Mouse (Mus musculus) Muller cell, postnatal 12 days (primary cell): ENCODE data around the gene Nxph4.
A peak's percentile ranks its signal among the peaks of the same experiment; 100 is the strongest.

Experiments
- DNase-seq: peaks from one replicate; pipeline ENCODE4 v3.0.0-alpha.2; 2015; ENCODE audit errors: inconsistent ontology term

Nxph4 gene

DNA sequence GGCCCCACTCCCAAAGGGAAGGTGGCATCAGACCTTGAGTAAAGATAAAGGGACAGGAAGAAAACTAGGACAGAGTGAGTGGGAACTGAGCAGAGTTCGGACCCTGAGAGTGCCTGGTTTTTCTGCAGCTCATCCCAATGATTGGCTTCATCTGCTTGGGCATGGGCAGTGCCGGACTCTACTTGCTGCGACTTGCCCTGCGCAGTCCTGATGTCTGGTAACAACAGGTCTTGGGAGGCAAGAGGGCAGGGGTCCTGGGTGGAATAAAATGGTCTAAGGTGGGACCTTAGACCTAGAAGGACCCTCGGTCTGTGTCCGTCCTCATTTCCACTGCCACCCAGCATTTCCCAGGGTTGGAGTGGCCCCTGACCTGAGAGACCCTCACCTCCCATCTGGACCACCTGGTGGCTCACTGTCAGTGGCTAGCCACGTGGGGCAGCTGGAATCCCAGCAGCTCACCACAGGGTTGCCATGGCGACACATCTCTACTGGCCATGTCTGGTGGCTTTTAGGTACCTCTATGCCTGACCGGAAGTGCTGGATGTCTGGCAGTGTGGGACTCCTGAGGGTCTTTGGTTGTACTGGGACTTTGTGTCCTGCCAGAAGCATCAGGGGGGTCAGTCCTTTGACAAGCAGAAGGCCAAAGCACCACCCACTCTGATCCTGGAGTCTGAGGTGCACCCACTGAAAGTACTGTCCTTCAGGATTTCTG, 18.9 kb downstream of the Nxph4 start:
- no peak for DNase-seq

DNA sequence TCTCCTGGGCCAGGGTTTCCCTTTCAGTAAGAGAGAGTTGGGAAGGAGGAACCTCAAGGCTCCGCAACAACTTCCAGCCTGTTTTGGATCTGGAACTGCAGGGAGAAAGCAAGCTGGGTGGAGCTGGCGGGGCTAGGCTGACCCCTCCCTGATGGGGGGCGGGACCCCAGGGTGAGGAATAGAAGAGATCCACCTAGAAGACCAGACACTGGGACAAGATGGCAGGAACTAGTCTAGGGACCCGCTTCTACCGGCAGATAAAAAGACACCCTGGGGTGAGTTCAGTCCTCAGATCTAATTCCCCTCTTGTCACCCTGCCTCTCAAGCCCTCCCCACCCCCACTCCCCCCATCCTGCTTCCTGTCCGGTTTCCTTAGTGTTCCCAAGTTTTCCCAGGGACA, 19.6 kb downstream of the Nxph4 start, which contains the start of gene Ndufa4l2:
Gene Ndufa4l2, plus strand, starts transcription at position 204 of the 400 bp plus-strand sequence.
- no peak for DNase-seq

DNA sequence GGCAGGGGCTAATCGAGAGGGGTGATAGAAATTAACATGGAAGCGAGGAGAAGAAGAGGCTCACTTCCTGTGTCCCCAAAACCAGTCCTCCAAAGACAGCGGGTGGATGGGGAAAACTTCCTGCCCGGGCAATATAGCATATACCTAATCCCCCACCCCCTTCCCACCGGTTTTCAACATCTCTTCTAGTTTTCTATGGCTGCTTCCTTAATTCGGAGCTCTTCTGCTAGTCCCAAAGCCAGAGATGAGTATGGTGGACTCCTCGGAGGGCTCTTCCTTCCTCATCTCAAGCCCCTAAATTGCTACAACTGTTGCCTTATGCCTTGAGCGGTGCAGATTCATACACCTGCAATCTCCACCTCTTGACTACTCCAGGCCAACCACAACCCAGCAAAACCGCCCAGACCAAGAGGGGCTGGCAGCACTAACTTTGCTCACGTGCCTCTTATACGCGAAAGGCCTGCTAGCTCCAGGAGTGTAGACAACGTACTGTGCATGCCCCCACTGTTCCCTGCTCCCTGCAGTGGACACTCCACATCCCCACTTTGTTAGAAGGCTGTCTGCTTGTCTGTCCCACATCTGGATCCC, 20.2 kb downstream of the Nxph4 start:
- DNase-seq, result no peak

DNA sequence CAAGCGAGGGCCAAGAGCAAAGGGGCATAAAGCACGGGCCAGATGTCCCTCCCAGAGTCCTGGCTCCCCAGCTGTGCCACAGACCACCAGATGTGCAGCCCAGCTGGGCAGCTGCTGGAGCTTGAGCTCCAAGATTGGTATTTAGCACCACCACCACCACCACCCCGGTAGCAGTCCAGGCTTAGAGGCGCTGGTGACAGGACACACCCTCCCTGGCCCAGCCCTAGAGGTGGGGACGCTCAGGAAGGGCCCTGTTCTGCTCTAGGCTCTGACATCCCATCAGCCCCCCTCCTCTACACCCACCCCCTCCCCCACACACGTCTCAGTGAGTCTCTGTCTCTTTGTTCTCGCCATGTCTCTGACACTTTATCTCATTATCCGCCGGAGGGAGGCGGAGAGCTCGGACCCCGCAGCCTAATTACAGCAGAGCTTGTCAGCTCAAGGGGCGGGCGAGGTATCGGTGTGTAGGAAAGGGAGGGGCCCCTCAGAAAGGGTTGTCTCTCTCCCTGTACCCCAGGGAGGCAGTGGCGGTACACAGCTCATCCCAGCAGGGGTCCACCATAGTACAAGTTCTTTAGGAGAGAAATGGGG, 20.8 kb downstream of the Nxph4 start:
- no peak for DNase-seq

DNA sequence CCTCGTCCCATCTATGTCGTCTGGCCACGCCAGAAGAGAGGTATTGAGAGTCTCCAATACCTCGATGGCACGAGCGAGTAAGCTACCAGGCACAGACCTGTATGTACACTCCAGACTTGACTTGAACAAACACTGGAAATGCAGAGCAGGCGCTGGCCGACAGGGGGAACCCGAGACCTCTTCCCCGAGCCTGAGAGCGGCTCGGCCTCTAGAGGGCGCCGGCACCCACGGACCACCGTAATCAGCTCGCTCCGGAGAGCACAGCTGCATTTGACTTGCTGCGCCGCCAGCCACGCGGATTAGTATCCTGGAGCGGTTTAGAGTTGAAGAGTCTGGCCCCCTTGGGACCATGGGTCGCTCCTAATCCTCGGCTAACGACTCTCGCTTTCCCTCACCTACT, 21.5 kb downstream of the Nxph4 start:
- DNase-seq, result peak; percentile 92

DNA sequence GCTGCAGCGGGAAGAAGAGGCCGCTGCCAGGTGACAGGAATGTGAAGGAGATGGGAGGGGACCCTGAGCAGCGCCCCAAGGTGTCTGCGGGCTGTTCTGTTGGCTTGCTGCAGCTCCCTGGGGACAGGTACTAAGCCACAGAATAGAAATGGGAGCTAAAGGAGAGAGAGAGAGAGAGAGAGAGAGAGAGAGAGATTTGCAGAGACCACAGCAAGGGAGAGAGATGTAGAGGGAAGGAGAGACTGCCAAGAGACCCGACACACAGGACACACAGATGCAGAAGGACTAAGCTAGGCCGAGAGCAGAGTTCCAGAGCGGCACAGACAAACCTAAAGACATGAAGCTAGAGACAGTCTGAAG, 22.1 kb downstream of the Nxph4 start:
- no peak for DNase-seq

DNA sequence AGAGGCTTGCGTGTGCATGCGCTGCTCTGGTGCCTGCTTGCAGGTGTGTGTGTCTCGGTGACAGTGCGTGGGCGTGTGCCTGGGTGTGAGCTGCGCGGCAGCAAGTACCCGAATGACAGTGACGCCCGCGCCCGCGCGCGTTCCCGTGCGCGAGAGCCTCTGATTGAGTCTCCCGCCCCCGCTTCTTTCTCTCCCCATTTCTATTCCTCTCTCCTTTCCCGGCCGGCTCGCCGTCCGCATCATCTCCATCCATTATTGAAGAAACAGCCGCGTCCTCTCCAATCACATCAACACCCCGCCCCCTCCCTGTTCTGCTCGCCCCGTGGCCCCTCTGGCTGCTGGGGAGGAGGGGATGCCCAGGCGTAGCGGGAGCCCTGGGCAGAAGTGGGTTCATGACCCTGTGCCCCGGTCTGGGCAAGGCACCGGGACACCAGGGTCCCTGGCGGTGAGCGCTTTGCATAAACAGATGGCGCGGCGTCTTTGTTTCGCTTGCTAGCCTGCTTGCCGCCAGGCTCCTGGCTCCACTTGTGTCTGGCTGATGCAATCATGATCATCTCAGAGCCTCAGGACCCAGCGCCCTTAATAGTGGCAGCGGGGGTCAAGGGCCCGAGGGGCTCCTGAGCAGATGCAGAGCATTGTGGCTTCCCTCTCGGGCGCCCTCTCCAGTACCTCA, 22.6 kb downstream of the Nxph4 start:
- DNase-seq, result peak; percentile 65

DNA sequence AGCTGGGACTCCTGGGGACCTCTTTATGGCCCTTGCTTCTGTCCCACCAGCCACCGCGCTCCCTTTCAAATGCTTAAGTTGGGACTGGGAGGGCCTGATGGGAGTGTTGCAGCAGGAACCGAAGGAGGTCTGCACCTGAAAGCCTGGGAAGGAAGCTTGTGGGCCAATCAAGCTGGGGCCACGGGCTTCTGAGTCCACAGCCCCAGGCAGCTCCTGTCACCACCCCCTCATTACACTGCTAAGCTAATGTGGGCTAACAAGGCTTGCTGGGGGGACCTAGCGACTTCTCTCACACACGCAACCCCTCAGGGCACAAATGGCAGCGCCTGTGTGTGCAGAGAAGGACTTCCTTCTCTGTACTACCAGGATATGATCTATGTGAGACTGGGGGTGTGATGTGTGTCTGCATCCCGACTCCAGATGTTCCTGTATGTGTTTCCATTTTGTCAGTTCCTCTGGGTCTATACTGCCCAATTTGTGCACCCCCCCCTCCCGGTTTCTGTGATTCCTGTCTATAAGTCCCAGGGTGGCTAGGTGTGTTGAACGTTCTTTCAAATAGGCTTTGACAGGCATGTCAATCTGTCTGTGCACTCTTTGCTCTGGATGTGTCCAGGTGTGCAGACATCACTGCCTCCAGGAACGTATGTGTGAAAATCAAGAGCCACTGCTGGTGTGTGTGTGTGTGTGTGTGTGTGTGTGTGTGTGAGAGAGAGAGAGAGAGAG, 23.3 kb downstream of the Nxph4 start:
- no peak for DNase-seq

DNA sequence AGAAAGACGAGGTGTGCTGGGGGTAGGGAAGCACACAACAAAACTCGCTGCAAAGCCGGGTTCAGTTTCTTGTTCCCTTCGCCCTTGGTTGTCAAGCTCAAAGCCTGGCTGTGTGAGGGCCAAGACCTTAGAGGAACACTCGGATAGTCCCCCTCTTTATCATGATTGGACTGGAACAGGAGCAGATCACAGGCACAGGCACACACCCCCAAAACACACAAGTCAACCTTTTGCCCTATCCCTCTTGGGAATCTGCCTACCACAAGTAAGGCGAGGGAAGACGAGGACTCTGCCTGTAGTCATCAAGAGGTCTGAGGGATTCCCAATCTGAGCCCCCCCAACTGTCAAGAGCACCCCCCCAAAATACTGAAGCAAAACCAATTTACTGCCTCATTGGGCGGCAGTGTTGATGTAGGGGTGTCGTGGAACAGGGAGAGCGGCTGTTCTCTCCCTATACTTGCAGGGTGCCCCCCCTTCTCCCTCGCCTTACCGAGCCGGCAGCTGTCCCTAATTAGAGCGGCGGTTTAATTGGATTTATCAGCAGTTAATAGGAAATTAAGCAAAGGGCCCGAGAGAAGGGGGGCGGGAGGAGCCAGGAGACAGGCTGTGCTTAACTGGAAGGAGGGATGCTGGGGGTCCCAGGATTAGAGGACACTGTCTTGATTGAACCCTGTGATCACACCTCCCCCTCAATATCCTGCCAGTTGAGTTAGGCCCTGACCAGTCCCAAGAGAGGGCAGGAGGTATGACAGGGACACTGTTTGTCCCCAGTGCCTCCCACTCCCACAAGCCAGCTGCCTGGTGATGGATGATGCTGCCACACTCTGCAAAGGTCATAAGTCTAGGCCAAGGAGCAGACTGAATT, 24.3 kb downstream of the Nxph4 start:
- peak; percentile 68 for DNase-seq

DNA sequence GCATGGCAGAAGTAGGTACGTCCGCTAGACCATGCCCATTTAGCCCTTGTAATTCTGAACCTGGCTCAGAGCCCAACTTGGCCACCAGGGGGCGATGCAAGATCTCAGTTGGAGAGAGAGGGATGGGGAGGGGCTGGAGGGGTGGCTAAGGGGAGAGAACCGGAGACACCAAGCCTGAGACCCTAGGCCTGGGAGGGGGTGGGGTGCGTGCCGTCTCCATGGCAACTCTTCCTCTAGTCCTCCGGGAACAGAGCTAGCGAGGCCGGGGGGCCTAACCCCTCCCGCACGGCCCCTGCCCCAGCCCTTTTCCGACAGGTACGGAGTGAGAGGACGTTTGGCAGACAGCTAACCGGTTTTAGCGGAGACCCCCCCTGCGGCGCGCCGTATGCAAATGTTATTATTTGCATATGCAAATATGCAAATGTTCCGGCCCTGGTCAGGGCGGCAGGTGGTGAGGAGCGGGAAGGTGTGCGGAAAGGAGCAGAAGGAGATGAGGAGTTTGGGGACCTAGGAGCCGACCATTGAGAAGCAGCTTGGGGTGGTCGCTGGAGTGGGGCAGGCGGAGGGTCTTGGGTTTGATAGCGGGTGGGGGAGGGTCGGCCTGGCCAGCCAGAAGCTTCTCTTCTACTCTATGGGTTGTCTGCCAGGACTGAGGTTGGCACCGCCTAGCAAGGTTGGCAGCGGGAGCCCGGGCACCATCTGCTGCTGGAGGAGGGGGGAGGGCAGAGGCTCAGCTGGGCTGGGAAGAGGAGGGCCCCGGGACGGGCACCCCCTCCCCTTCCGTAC, 25.1 kb downstream of the Nxph4 start:
- DNase-seq, result peak; percentile 93

DNA sequence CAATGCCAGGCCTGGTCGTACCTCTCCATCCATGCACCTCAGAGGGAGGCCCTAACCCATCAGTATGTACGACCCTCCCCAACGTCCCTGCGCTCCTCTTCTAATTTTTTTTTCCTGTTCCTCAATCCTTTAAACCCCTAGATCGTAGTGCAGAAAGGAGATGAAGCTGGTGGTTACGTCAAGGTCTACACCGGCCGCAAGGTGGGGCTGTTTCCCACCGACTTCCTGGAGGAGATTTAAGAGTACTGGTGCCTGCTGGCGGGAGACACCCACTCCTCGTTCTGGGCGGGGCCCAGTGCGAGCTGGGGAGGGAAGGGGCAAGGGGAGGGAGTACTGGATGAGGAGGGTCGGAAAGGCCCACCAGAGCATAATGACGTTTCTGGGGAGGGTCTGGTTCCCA, 26.1 kb downstream of the Nxph4 start:
- DNase-seq, result peak; percentile 64

DNA sequence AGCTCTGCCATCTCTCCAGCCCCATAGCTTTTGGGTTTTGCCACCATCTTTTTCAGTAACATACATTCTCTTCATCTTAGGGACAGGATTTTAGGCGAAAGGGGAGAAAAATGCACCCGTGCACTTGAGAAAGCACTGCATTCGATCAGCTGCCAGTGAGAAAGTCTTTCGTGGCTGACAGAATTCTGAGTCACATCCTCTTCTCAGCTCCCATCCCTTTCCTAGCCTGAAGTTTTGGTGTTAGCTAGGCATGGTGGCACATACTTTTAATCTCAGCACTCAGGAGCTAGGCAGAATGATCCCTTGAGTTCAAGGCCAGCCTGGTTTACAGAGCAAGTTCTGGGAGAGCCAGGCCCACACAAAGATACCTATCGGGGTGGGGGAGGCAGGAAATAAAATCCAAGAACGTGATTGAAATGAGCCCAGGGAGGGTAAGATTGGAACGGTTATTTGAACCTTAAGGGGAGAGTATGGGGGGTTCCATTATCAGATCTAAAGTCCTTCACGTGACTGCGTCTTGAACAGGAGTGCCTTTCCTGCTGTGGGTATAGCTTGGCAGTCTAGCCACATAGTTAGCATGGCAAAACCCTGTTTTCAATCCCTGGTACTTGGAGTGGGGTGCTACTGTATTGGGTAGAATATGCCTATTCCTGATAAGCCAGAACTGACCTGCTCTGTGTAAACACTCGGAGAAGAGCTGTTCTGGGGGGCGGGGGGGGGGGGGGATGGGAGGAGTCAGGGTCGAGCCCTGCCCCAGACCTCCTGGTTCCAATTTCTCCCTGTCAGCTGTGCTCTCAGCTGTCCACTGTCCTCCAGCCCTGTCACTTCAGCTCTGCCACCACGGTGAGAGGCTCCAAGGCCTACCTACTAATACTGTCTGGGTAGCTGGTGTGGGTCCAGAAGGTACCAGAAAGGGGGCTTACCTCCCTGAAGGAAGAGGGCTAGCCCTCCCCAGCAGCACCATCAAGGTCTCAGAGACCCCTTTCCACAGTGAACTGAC, 33.2 kb downstream of the Nxph4 start, which contains the start of gene Stac3:
Gene Stac3, plus strand, starts transcription at position 793 of the 1,000 bp plus-strand sequence.
- no peak for DNase-seq

DNA sequence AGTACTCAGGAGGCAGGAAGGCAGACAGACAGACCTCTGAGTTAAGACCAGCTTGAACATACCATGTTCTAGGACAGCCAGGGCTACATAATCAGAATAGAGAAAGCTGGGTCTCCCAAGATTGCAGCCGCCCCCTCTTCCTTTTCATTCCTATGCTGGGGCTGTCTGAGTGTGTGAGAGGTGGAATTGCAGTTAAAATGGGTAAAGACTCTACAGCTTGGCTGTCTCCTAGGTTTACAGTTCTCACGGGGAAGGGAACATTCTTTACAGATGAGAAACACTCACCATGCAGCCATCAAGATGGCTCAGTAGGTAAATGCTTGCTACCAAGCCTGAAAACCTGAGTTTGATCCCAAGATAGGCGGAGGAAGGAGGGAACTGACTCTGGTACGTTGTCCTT, 34.3 kb downstream of the Nxph4 start:
- no peak for DNase-seq

DNA sequence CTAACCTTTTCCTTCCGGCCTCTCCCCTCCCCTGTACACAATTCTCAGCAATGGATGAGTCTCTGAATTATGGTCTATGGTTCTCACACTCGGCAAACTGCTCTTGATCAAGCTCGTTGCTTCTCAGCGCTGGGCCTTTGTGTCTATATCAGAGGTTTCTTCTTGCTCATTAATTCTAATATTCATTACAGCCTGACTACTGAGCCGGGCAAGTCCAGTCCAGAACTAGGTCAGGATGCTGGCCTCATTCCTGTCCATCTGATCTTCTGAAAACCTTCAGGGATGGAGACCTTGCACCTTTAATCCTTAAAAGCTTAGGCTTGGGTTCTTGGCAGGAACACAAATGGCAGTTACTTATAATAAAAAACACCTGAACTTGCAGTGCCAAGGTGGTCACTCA, 34.8 kb downstream of the Nxph4 start:
- no peak for DNase-seq

DNA sequence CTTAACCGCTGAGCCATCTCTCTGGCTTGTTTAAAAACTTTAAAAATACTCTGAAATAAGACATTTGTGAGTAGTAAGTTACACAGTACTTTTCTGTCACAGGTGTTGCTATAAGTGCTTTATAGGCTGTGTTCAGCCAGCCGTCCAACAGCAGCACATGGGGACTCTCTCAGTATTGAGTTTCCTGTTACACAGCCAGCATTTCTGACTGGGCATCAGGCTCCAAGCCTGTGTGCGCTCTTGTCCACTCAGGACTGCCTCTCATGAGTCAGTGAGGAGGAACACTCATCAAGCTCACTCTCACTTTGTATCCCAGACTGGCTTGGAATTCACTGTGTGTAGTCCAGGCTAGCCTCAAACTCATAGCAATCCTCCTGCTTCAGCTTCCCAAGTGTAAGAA, 38.2 kb downstream of the Nxph4 start:
- no peak for DNase-seq

DNA sequence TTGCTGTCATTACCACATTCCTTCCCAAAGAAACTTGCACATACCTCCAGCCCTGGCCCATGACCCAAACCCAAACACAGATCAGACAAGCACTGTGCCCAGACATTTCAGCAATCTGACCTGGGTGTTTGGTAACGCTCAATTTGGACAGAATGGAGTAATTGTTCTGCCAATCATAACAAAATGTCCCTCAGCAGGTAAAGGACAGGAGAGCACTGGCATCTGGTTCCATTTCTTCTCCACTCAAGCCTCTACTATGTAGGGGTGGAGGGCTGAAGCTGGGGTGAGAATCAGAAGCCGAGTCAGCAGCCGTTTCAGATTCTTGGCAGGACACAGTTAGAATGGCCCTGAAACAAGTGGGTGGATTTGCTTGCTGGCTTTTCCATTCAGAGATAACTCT, 42.2 kb downstream of the Nxph4 start:
- DNase-seq, result peak; percentile 85

DNA sequence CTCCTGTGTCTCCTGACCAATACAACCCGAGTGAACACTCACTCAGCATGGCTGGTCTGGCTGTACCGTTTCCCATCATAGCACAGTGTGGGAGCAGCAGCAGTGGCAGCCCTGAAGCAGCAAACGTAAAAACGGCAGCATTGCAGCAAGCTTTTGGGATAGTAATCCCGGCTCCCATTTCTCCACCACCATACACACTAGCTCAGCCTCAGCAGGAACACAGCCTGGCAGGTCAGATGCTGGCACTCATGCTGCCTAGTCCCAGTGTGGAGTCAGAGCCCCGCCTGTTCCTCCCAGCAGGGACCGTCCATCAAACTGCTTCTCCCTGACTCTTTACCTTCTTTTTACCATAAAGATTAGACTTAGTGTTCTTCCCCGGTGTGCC, 43.2 kb downstream of the Nxph4 start:
- DNase-seq, result no peak

DNA sequence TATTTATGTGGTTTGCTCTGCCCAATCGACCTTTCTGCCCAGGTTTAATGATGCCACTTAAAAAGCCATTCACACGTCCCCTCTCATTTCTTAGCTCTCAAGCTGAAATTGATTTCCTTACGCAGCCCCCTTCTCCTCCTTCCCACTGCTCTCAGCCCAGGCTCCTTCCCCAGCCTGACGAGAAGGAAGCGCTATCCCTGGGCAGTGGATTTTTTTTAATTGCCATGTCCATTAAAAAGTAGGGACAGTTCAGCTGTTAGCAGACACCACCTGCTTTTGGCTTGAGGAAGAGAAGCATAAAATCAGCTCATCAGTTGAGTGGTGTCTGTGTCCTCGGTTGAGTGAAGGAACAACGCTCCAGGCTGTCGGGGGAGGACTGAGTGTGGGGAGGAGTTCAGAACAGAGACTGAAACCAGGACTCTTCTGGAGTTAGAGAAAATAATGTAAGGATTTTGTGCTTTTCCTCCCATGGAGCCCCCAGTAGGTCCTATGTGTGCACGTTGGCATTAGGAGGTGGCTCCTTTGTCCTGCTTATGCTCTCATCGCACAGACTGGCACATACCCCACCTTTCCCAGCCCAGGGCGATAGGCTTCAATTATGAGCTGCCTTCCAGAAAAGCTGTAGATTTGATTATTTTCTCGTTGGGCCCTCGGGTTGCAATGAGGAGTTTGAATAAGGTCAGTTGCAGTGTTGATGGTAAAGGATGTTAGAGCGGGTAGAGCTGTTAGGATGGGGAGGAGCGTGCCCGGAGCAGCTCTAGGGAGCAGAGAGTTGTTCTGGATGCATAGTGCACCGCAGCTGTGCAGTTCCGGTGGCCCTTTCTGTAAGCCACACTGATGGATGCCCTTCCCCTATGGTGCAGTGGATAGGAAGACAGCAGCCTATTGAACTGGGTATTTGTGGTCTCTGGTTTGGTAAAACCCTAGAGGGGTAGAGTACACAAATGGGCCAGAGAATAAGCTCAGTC, 43.9 kb downstream of the Nxph4 start:
- DNase-seq, result no peak
